In the genomic region with DNA sequence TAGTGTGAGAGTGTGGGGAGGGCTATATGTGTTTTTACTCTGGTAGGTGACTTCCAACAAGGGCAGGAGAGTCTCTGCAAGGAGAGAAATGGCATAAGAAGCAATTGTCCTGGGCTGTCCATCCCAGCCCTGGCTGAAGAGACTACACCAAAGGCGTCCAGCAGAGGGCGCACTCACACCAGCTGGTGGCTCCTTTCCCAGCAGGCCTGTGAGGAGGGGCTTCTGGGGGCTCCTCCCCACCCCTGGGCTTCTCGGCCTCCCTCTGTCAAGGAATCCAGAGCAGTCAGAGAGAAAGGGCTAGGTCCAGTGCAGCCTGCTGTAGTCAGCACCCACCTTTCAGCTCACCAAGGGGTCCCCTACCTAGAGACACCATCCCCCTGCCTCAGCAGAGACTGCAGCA, we compare ENCODE assay signal across 8 mouse cellular contexts.
DNase-seq lines count a peak whose midpoint lies in the region; ATAC-seq and TF ChIP-seq lines count a peak whose summit lies in the region.

No protein-coding gene starts in this region.

- no peak overlapping the region for H3K4me3 ChIP-seq in heart, postnatal 0 days (ENCODE audit: low read depth, low read length)
- H3K4me3 ChIP-seq in heart, embryonic 11.5 days (ENCODE audit: low read depth, low read length) = no peak overlapping the region
- no peak overlapping the region for H3K4me3 ChIP-seq in hindbrain, embryonic 14.5 days (replicated peaks; ENCODE audit: low read length)

- H3K4me2 ChIP-seq in heart, postnatal 0 days (ENCODE audit: low read depth, low read length) = no peak overlapping the region
- H3K4me2 ChIP-seq in heart, embryonic 11.5 days = no peak overlapping the region
- H3K4me2 ChIP-seq in hindbrain, embryonic 14.5 days (replicated peaks) = no peak overlapping the region

- peak; percentile 56 for TF ChIP-seq CTCF in heart, postnatal 0 days (IDR thresholded peaks at IDR 0.05; ENCODE audit: low read depth)

- 0% methylated on average over 3 of the region's 3 CpGs for WGBS in heart, postnatal 0 days
- WGBS in heart, embryonic 11.5 days (ENCODE audit: insufficient replicate concordance) = 0% methylated on average over 3 of the region's 3 CpGs
- WGBS in hindbrain, embryonic 14.5 days = 0% methylated on average over 3 of the region's 3 CpGs

- H3K27me3 ChIP-seq in heart, postnatal 0 days (ENCODE audit: control insufficient read depth, insufficient read depth, low read length) = peaks cover 63% of the 10 kb centered on the region
- H3K27me3 ChIP-seq in heart, embryonic 11.5 days (ENCODE audit: control insufficient read depth, insufficient read depth, low read length) = peaks cover 80% of the 10 kb centered on the region
- H3K27me3 ChIP-seq in hindbrain, embryonic 14.5 days (ENCODE audit: control insufficient read depth, insufficient read depth, low read length) = peaks cover 37% of the 10 kb centered on the region

- H3K9me3 ChIP-seq in heart, postnatal 0 days (replicated peaks; ENCODE audit: control insufficient read depth, low read length) = no peaks in the 10 kb centered on the region
- no peaks in the 10 kb centered on the region for H3K9me3 ChIP-seq in heart, embryonic 11.5 days (replicated peaks; ENCODE audit: control insufficient read depth, low read length)
- H3K9me3 ChIP-seq in hindbrain, embryonic 14.5 days (ENCODE audit: control insufficient read depth, low read length) = no peaks in the 10 kb centered on the region

- no peaks in the 10 kb centered on the region for H3K36me3 ChIP-seq in heart, postnatal 0 days (replicated peaks; ENCODE audit: control insufficient read depth, insufficient read depth, low read length)
- no peaks in the 10 kb centered on the region for H3K36me3 ChIP-seq in heart, embryonic 11.5 days (ENCODE audit: control insufficient read depth, insufficient read depth, low read length)
- no peaks in the 10 kb centered on the region for H3K36me3 ChIP-seq in hindbrain, embryonic 14.5 days (replicated peaks; ENCODE audit: control insufficient read depth, insufficient read depth)

- H3K9ac ChIP-seq in heart, postnatal 0 days (replicated peaks; ENCODE audit: low read depth, low read length) = no peak overlapping the region
- no peak overlapping the region for H3K9ac ChIP-seq in heart, embryonic 11.5 days (ENCODE audit: low read depth, low read length)
- H3K9ac ChIP-seq in hindbrain, embryonic 14.5 days = no peak overlapping the region

- no peak for ATAC-seq in heart, postnatal 0 days (ENCODE audit: insufficient read depth, low read depth)
- ATAC-seq in heart, embryonic 11.5 days (replicated peaks; ENCODE audit: insufficient number of reproducible peaks, low FRiP score, low TSS enrichment) = no peak
- peak; percentile 32; the same call in 1 of the 2 replicates for ATAC-seq in hindbrain, embryonic 14.5 days (ENCODE audit: low FRiP score)
- ATAC-seq in megakaryocyte progenitor cell, adult 5-6 weeks (replicated peaks; ENCODE audit: poor library complexity) = peak; percentile 55; the same call in 1 of the 2 replicates

- no peak for DNase-seq in heart, postnatal 0 days (ENCODE audit: low spot score)
- DNase-seq in 3T3-L1 (ENCODE audit: low read depth, low spot score) (peak; percentile 29), adipocyte (ENCODE audit: low spot score) (peak; percentile 14)
- peak; percentile 39 for DNase-seq in embryo, embryonic 11.5 days (ENCODE audit: low read depth, low spot score)
- peak; percentile 80 for DNase-seq in hindbrain, embryonic 14.5 days (ENCODE audit: low spot score)
- peak; percentile 27 for DNase-seq in testis, postnatal 14 days (ENCODE audit: low spot score)

- H3K27ac ChIP-seq in heart, postnatal 0 days (ENCODE audit: low read depth) = no peak overlapping the region
- no peak overlapping the region for H3K27ac ChIP-seq in heart, embryonic 11.5 days (ENCODE audit: low read depth, low read length)
- H3K27ac ChIP-seq in hindbrain, embryonic 14.5 days = no peak overlapping the region

- no peaks in the 10 kb centered on the region for H3K4me1 ChIP-seq in heart, postnatal 0 days (ENCODE audit: control insufficient read depth, insufficient read depth)
- H3K4me1 ChIP-seq in heart, embryonic 11.5 days (ENCODE audit: control insufficient read depth, insufficient read depth, low read length) = peaks cover 3% of the 10 kb centered on the region; the same call in 1 of the 2 replicates
- peaks cover 51% of the 10 kb centered on the region for H3K4me1 ChIP-seq in hindbrain, embryonic 14.5 days (replicated peaks; ENCODE audit: control insufficient read depth, insufficient read depth, low read length)

- no peak for TF ChIP-seq EP300 in heart, postnatal 0 days (IDR thresholded peaks at IDR 0.05; ENCODE audit: low read depth)

Comparison
In these comparisons a context has a peak if more than half of its experiments do, and no peak if none do; other contexts are left out.
1. ATAC-seq: peak in hindbrain, embryonic 14.5 days (single experiment) and megakaryocyte progenitor cell, adult 5-6 weeks (single experiment); none in heart, postnatal 0 days (single experiment) and heart, embryonic 11.5 days (single experiment).